Comparison of ENCODE assay signal across 8 mouse cellular contexts in the genomic region with DNA sequence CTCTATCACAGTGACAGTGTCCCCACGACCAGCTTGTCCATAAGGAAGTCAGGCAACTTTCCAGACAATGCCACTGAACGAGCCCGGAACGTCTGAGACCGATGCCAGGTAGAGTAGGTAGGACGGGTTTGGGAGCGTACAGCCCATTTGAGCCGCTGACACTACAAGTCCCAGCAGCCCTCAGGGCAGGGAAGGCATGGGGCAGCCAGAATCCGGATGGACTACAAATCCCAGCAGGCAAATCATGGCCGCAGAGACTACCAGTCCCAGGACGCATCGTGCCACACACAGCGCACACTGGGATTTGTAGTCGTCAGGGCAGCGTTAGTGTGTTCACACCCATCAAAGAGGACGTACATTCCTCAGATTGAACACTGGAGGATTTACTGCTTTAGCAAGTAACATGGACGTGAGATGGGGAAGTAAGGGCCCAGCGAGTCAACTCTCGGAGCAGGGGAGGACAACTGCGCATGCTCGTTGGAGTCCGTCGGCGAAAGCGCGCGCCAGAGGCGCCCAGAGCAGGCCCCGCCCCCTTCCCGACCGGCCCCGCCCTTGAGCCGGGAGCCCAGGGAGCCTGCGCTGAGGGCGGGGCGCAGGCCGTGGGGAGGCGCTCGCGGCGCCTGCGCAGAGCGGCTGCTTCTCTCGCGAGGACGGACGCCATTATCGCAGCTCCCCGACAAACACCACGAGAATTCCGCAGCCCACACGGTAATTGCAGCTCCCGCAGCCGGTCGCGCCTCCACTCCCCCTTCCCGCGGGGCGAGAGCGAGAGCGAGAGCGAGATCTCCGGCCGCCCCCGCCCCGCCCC. TPM values are rescaled to one million over a fixed set of nuclear protein-coding genes. Genes with fewer than 3 reads are reported as not detected.
DNase-seq lines count a peak whose midpoint lies in the region; ATAC-seq and TF ChIP-seq lines count a peak whose summit lies in the region.

No protein-coding gene starts in this region.

- under 1% methylated on average over 66 of the region's 66 CpGs for WGBS in forebrain, embryonic 12.5 days
- WGBS in heart, postnatal 0 days, result under 1% methylated on average over 57 of the region's 66 CpGs
- 0% methylated on average over 62 of the region's 66 CpGs for WGBS in liver, embryonic 16.5 days (ENCODE audit: insufficient replicate concordance)
- under 1% methylated on average over 60 of the region's 66 CpGs for WGBS in neural tube, embryonic 13.5 days

- ATAC-seq in forebrain, embryonic 12.5 days (ENCODE audit: low FRiP score), result peak; percentile 94
- ATAC-seq in heart, postnatal 0 days (ENCODE audit: insufficient read depth, low read depth), result peak; percentile 91
- peak; percentile 91 for ATAC-seq in liver, embryonic 16.5 days (ENCODE audit: low read depth)
- ATAC-seq in neural tube, embryonic 13.5 days (ENCODE audit: low read depth), result peak; percentile 96

- peak overlapping the region; percentile 98 for H3K4me3 ChIP-seq in E14TG2a.4 (replicated peaks; ENCODE audit: low read length)
- peak overlapping the region; percentile 90 for H3K4me3 ChIP-seq in forebrain, embryonic 12.5 days (replicated peaks)
- peak overlapping the region; percentile 75 for H3K4me3 ChIP-seq in heart, postnatal 0 days (ENCODE audit: low read depth, low read length)
- peak overlapping the region; percentile 90 for H3K4me3 ChIP-seq in liver, embryonic 16.5 days (ENCODE audit: low read depth, low read length)
- peak overlapping the region; percentile 95 for H3K4me3 ChIP-seq in neural tube, embryonic 13.5 days
- H3K4me3 ChIP-seq in testis, adult 2 months (ENCODE audit: control insufficient read depth, low read depth, low read length), result peak overlapping the region; percentile 96

- no peaks in the 10 kb centered on the region for H3K9me3 ChIP-seq in E14TG2a.4 (ENCODE audit: low read length)
- no peaks in the 10 kb centered on the region for H3K9me3 ChIP-seq in forebrain, embryonic 12.5 days
- no peaks in the 10 kb centered on the region for H3K9me3 ChIP-seq in heart, postnatal 0 days (replicated peaks; ENCODE audit: control insufficient read depth, low read length)
- H3K9me3 ChIP-seq in liver, embryonic 16.5 days (replicated peaks; ENCODE audit: control insufficient read depth, low read length), result no peaks in the 10 kb centered on the region
- no peaks in the 10 kb centered on the region for H3K9me3 ChIP-seq in neural tube, embryonic 13.5 days

- peaks cover 69% of the 10 kb centered on the region for H3K4me1 ChIP-seq in E14TG2a.4 (replicated peaks; ENCODE audit: low read depth, low read length)
- peaks cover 51% of the 10 kb centered on the region for H3K4me1 ChIP-seq in forebrain, embryonic 12.5 days
- peaks cover 21% of the 10 kb centered on the region for H3K4me1 ChIP-seq in heart, postnatal 0 days (ENCODE audit: control insufficient read depth, insufficient read depth)
- H3K4me1 ChIP-seq in liver, embryonic 16.5 days (ENCODE audit: control insufficient read depth, low read depth, low read length), result peaks cover 64% of the 10 kb centered on the region
- peaks cover 64% of the 10 kb centered on the region for H3K4me1 ChIP-seq in neural tube, embryonic 13.5 days (replicated peaks)
- peaks cover 27% of the 10 kb centered on the region for H3K4me1 ChIP-seq in testis, adult 2 months (ENCODE audit: control insufficient read depth, insufficient read depth, low read length)

- peak; percentile 96 for DNase-seq in c-Kit-positive CD71-positive TER-119-positive erythroid progenitor cells, embryonic 14.5 days (ENCODE audit: low spot score)
- peak; percentile 99 for DNase-seq in heart, postnatal 0 days (ENCODE audit: low spot score)
- peak; percentile 99 for DNase-seq in kidney, postnatal 4 days

- peak; percentile 64; the same call in 1 of the 2 replicates for TF ChIP-seq POLR2A in testis, adult 2 months (IDR thresholded peaks at IDR 0.05; ENCODE audit: control insufficient read depth, low read depth, low read length)

- H3K9ac ChIP-seq in forebrain, embryonic 12.5 days, result peak overlapping the region; percentile 99
- peak overlapping the region; percentile 97 for H3K9ac ChIP-seq in heart, postnatal 0 days (replicated peaks; ENCODE audit: low read depth, low read length)
- peak overlapping the region; percentile 97 for H3K9ac ChIP-seq in liver, embryonic 16.5 days (ENCODE audit: low read depth, low read length)
- H3K9ac ChIP-seq in neural tube, embryonic 13.5 days, result peak overlapping the region; percentile 99

- no peak for TF ChIP-seq EP300 in heart, postnatal 0 days (IDR thresholded peaks at IDR 0.05; ENCODE audit: low read depth)

- peaks cover 32% of the 10 kb centered on the region for H3K36me3 ChIP-seq in E14TG2a.4 (ENCODE audit: insufficient read depth, low read length)
- peaks cover 18% of the 10 kb centered on the region for H3K36me3 ChIP-seq in forebrain, embryonic 12.5 days (replicated peaks)
- H3K36me3 ChIP-seq in heart, postnatal 0 days (replicated peaks; ENCODE audit: control insufficient read depth, insufficient read depth, low read length), result peaks cover 17% of the 10 kb centered on the region
- no peaks in the 10 kb centered on the region for H3K36me3 ChIP-seq in liver, embryonic 16.5 days (ENCODE audit: control insufficient read depth, insufficient read depth)
- H3K36me3 ChIP-seq in neural tube, embryonic 13.5 days, result peaks cover 19% of the 10 kb centered on the region
- H3K36me3 ChIP-seq in testis, adult 2 months (ENCODE audit: control insufficient read depth, insufficient read depth, low read length), result no peaks in the 10 kb centered on the region

- H3K27ac ChIP-seq in forebrain, embryonic 12.5 days, result peak overlapping the region; percentile 96
- peak overlapping the region; percentile 99 for H3K27ac ChIP-seq in heart, postnatal 0 days (ENCODE audit: low read depth)
- H3K27ac ChIP-seq in liver, embryonic 16.5 days (ENCODE audit: low read length), result peak overlapping the region; percentile 96
- H3K27ac ChIP-seq in neural tube, embryonic 13.5 days (replicated peaks), result peak overlapping the region; percentile 98
- H3K27ac ChIP-seq in testis, adult 2 months (ENCODE audit: control insufficient read depth, insufficient read depth, low read depth, low read length), result peak overlapping the region; percentile 100

- TF ChIP-seq CTCF in E14TG2a.4 (conservative IDR thresholded peaks at IDR 0.05; ENCODE audit: low read length), result no peak
- 0 out of 2 replicates have a peak, but pooled peaks have one; percentile 3 for TF ChIP-seq CTCF in heart, postnatal 0 days (IDR thresholded peaks at IDR 0.05; ENCODE audit: low read depth)
- TF ChIP-seq CTCF in testis, adult 2 months (IDR thresholded peaks at IDR 0.05; ENCODE audit: control insufficient read depth, insufficient read depth, insufficient replicate concordance, low read depth, low read length), result no peak

- no peaks in the 10 kb centered on the region for H3K27me3 ChIP-seq in E14TG2a.4 (ENCODE audit: insufficient read depth, low read length)
- no peaks in the 10 kb centered on the region for H3K27me3 ChIP-seq in forebrain, embryonic 12.5 days
- no peaks in the 10 kb centered on the region for H3K27me3 ChIP-seq in heart, postnatal 0 days (ENCODE audit: control insufficient read depth, insufficient read depth, low read length)
- no peaks in the 10 kb centered on the region for H3K27me3 ChIP-seq in liver, embryonic 16.5 days (ENCODE audit: control insufficient read depth, insufficient read depth, low read depth, low read length)
- H3K27me3 ChIP-seq in neural tube, embryonic 13.5 days, result no peaks in the 10 kb centered on the region
- no peaks in the 10 kb centered on the region for H3K27me3 ChIP-seq in testis, adult 2 months (ENCODE audit: control insufficient read depth, insufficient read depth, low read length)

- peak overlapping the region; percentile 95 for H3K4me2 ChIP-seq in forebrain, embryonic 12.5 days
- peak overlapping the region; percentile 68 for H3K4me2 ChIP-seq in heart, postnatal 0 days (ENCODE audit: low read depth, low read length)
- H3K4me2 ChIP-seq in liver, embryonic 16.5 days (ENCODE audit: low read depth, low read length), result peak overlapping the region; percentile 81
- H3K4me2 ChIP-seq in neural tube, embryonic 13.5 days, result peak overlapping the region; percentile 97

RNA-seq across cellular contexts. Expression of gene Banp, which starts 0.6 kb away (rescaled TPM):
- 49.1 and 65.9 TPM in 2 replicates for polyA plus RNA-seq in forebrain, embryonic 12.5 days (2016; fragmentation: Nextera tagmentation; extraction: Ambion mirVana)
- total RNA-seq in heart, postnatal 0 days (2014; rRNA removed; ENCODE audit: low replicate concordance), result 23.0 and 27.9 TPM in 2 replicates
- polyA plus RNA-seq in heart, postnatal 0 days (2015; fragmentation: Nextera tagmentation; extraction: Ambion mirVana), result 10.6 and 17.9 TPM in 2 replicates
- 17.1 and 20.2 TPM in 2 replicates for polyA plus RNA-seq in liver, embryonic 16.5 days (2015; fragmentation: Nextera tagmentation; extraction: Ambion mirVana)
- polyA plus RNA-seq in neural tube, embryonic 13.5 days (2015; fragmentation: Nextera tagmentation; extraction: Ambion mirVana), result 59.9 and 60.1 TPM in 2 replicates
- polyA plus RNA-seq in testis, adult 2 months (2012; rRNA removed), result 15.6 and 18.6 TPM in 2 replicates

RNA-seq across cellular contexts. Expression of gene Car5a, which starts 5.4 kb away (rescaled TPM):
- polyA plus RNA-seq in forebrain, embryonic 12.5 days (2016; fragmentation: Nextera tagmentation; extraction: Ambion mirVana), result 0.31 TPM in 1 of 2 replicates, not detected in the other
- total RNA-seq in heart, postnatal 0 days (2014; rRNA removed; ENCODE audit: low replicate concordance), result not detected in 2 replicates
- polyA plus RNA-seq in heart, postnatal 0 days (2015; fragmentation: Nextera tagmentation; extraction: Ambion mirVana), result not detected in 2 replicates
- polyA plus RNA-seq in liver, embryonic 16.5 days (2015; fragmentation: Nextera tagmentation; extraction: Ambion mirVana), result 5.6 and 8.4 TPM in 2 replicates
- 0.23 and 0.31 TPM in 2 replicates for polyA plus RNA-seq in neural tube, embryonic 13.5 days (2015; fragmentation: Nextera tagmentation; extraction: Ambion mirVana)
- not detected in 2 replicates for polyA plus RNA-seq in testis, adult 2 months (2012; rRNA removed)

RNA-seq across cellular contexts. Expression of gene Slc7a5, which starts 42.7 kb away (rescaled TPM):
- polyA plus RNA-seq in forebrain, embryonic 12.5 days (2016; fragmentation: Nextera tagmentation; extraction: Ambion mirVana), result 34.7 and 37.6 TPM in 2 replicates
- 24.7 and 27.1 TPM in 2 replicates for total RNA-seq in heart, postnatal 0 days (2014; rRNA removed; ENCODE audit: low replicate concordance)
- polyA plus RNA-seq in heart, postnatal 0 days (2015; fragmentation: Nextera tagmentation; extraction: Ambion mirVana), result 5.8 and 7.1 TPM in 2 replicates
- polyA plus RNA-seq in liver, embryonic 16.5 days (2015; fragmentation: Nextera tagmentation; extraction: Ambion mirVana), result 32.9 and 36.9 TPM in 2 replicates
- polyA plus RNA-seq in neural tube, embryonic 13.5 days (2015; fragmentation: Nextera tagmentation; extraction: Ambion mirVana), result 38.7 and 38.9 TPM in 2 replicates
- polyA plus RNA-seq in testis, adult 2 months (2012; rRNA removed), result 84.9 and 104 TPM in 2 replicates

Comparison
In these comparisons a context has a peak if more than half of its experiments do, and no peak if none do; other contexts are left out.
1. Peak in every context shown above with its lines: DNase-seq, ATAC-seq, H3K4me3 ChIP-seq and H3K27ac ChIP-seq.